Mouse (Mus musculus) testis, postnatal 10 days (tissue): ENCODE data around the gene Cpm.
A peak's percentile ranks its signal among the peaks of the same experiment; 100 is the strongest.

Experiments
- DNase-seq: peaks from one replicate; pipeline ENCODE4 v3.0.0; 2021; ENCODE audit warnings: low spot score

Cpm gene

GRCm38 (mm10) chr10:117663056-117663864 lies 34.0 kb downstream of the Cpm start:
- no peak for DNase-seq

GRCm38 (mm10) chr10:117663865-117664200 lies 34.5 kb downstream of the Cpm start:
- DNase-seq: no peak

- no peak for DNase-seq
Observed at GRCm38 (mm10) chr10:117664208-117664925, 35.1 kb downstream of the Cpm start.

- no peak for DNase-seq
Observed at GRCm38 (mm10) chr10:117664926-117665209, 35.6 kb downstream of the Cpm start.

- DNase-seq: no peak
Observed at GRCm38 (mm10) chr10:117665376-117666275, 36.3 kb downstream of the Cpm start.

- no peak for DNase-seq
Observed at GRCm38 (mm10) chr10:117666361-117666760, 37.1 kb downstream of the Cpm start.

- DNase-seq: no peak
Observed at GRCm38 (mm10) chr10:117666947-117667630, 37.8 kb downstream of the Cpm start.

- DNase-seq: no peak
Observed at GRCm38 (mm10) chr10:117667663-117668507, 38.6 kb downstream of the Cpm start.

- DNase-seq: no peak
Observed at GRCm38 (mm10) chr10:117668546-117669300, 39.4 kb downstream of the Cpm start.

GRCm38 (mm10) chr10:117669449-117670090 lies 40.3 kb downstream of the Cpm start:
- DNase-seq: no peak

- DNase-seq: no peak
Observed at GRCm38 (mm10) chr10:117670092-117670491, 40.8 kb downstream of the Cpm start.

- no peak for DNase-seq
Observed at GRCm38 (mm10) chr10:117670791-117671190, 41.5 kb downstream of the Cpm start.

GRCm38 (mm10) chr10:117671266-117671665 lies 42.0 kb downstream of the Cpm start:
- DNase-seq: no peak

- DNase-seq: no peak
Observed at GRCm38 (mm10) chr10:117671930-117672666, 42.8 kb downstream of the Cpm start.

- DNase-seq: peak; percentile 53
Observed at GRCm38 (mm10) chr10:117672693-117673092, 43.4 kb downstream of the Cpm start.

- no peak for DNase-seq
Observed at GRCm38 (mm10) chr10:117673913-117674312, 44.6 kb downstream of the Cpm start.

- no peak for DNase-seq
Observed at GRCm38 (mm10) chr10:117674359-117675019, 45.2 kb downstream of the Cpm start.
